Comparison of ENCODE assay signal across 8 mouse cellular contexts in genomic region chr13:100014906-100015895, GRCm38 (mm10). TPM values are rescaled to one million over a fixed set of nuclear protein-coding genes. Genes with fewer than 3 reads are reported as not detected.
A peak's percentile ranks its signal among the peaks of the same experiment; 100 is the strongest.
DNase-seq lines count a peak whose midpoint lies in the region; ATAC-seq lines count a peak whose summit lies in the region.

Gene Mccc2 (minus strand): TSS chr13:100015639.

- H3K4me2 ChIP-seq in hindbrain, embryonic 15.5 days, result peak within 1 kb of the TSS; percentile 82

- no peaks in the 10 kb centered on the region for H3K27me3 ChIP-seq in hindbrain, embryonic 15.5 days

- peak; percentile 100 for ATAC-seq in hindbrain, embryonic 15.5 days (ENCODE audit: low FRiP score, low read depth)

- H3K9me3 ChIP-seq in hindbrain, embryonic 15.5 days, result no peaks in the 10 kb centered on the region

- peak within 1 kb of the TSS; percentile 65 for H3K9ac ChIP-seq in hindbrain, embryonic 15.5 days

- H3K27ac ChIP-seq in hindbrain, embryonic 15.5 days (replicated peaks), result peak within 1 kb of the TSS; percentile 61

- DNase-seq in T-cell, adult 2 months (ENCODE audit: low spot score), result peak; percentile 69
- DNase-seq in cerebellum, postnatal 36 days, result peak; percentile 77 to 87
- peak; percentile 68 to 82 for DNase-seq in frontal cortex, postnatal 36 days (ENCODE audit: low spot score in 2 of 2)
- DNase-seq in left cerebral cortex, adult 11 months (ENCODE audit: low spot score), result peak; percentile 66
- peak; percentile 88 to 92 for DNase-seq in lung, postnatal 4 days
- peak; percentile 81 for DNase-seq in retina, postnatal 7 days (ENCODE audit: low read depth, low spot score)
- DNase-seq in urinary bladder, adult 2 months (ENCODE audit: low spot score), result peak; percentile 57

- 6% methylated on average over 44 of the region's 47 CpGs for WGBS in hindbrain, embryonic 15.5 days

- H3K36me3 ChIP-seq in hindbrain, embryonic 15.5 days, result peaks cover 5% of the 10 kb centered on the region; the same call in 1 of the 2 replicates

- H3K4me3 ChIP-seq in hindbrain, embryonic 15.5 days, result peak within 1 kb of the TSS; percentile 67

- peaks cover 28% of the 10 kb centered on the region for H3K4me1 ChIP-seq in hindbrain, embryonic 15.5 days (replicated peaks)

RNA-seq across cellular contexts. Expression of gene Mccc2, which starts in this region (rescaled TPM):
- 34.0 and 34.6 TPM in 2 replicates for polyA plus RNA-seq in hindbrain, embryonic 15.5 days (2015; fragmentation: Nextera tagmentation; extraction: Ambion mirVana)
- 17.8 and 26.5 TPM in 2 replicates for polyA plus RNA-seq in urinary bladder, adult 2 months (2012; rRNA removed)

Comparison
In these comparisons a context has a peak if more than half of its experiments do, and no peak if none do; other contexts are left out.
1. Peak in every context shown above with its lines: DNase-seq, ATAC-seq, H3K4me3 ChIP-seq and H3K27ac ChIP-seq.